Mouse (Mus musculus) cerebellum, postnatal 36 days (tissue): ENCODE measurements around the gene Pou2f1.
A peak's percentile ranks its signal among the peaks of the same experiment; 100 is the strongest.

Source experiments
- DNase-seq, 2 experiments: peaks; one replicate each; pipeline ENCODE4 v3.0.0; 2021 to 2022; ENCODE audit warnings: mixed read lengths in 2 of 2

Gene Pou2f1

DNA sequence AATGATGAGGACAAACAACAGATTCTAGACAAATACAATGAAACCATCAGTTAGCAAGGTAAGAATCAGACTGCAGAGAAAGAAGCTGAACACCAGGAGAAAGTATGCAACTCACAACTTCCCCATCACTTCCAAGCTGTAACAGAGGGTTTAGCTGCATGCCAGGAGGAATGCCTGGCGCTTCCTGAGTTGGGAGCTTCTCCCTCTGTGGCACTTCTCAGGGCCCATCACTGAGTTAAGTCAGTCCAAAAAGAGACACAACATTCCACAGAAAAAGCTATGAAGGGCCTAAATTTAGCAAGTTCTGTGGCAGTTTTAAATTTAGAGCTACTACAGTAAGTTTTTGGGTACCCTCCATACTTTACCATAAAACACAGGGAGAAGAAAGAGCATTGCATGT is 59.2 kb downstream of the Pou2f1 start:
- DNase-seq: no peak

DNA sequence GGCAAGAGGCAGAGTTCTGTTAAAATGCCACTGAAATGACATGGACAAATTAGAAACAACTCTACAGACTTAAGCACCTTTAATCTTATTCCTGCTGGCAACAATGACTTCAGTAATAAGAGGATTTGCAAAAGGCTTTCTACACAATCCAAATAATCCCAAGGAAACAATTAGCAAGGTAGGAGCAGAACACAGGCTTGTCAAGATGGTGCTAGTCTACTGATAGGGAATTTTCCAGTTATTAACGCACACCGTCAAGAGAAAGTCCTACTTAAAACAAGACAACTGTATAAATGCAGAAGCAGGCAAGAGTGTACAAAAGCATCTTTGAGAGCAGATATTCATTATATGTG is 67.0 kb downstream of the Pou2f1 start:
- DNase-seq: no peak

DNA sequence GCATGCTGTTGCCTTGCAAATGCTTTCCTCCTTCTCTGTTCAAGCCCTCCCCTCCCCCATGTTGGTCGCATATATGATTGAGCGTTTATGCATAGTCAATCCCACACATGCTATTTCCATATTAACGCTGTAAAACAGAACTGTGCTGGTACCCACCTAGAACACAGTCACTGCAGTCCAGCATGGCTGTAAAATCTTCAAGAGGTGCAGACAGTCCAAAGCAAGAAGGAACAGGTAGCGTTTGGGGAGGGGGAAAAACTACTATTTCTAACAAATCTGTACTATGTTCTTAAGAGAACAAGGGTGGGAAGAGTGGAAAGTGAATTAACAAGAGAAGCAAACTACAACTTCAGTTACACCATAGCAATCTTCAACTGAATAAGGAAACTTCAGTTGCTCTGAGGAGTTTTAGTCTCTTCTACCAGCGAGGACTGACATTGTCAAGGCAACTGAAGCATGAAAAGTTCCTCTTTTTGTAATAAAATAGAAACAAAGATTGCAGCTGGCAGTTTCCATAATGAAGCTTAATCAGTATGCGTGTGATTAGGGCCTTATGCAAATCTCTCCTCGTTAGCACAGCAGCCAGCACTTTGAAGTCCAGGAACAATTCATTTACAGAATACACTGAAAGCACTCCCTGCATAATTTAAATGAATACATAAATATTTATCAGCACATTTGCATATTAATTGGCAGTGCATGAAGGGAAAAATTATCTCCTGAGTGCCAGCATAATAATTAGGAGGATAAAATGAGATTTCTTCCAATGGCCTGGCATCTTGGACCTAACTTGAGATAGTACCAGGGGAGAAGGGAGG is 67.6 kb downstream of the Pou2f1 start:
- no peak for DNase-seq

DNA sequence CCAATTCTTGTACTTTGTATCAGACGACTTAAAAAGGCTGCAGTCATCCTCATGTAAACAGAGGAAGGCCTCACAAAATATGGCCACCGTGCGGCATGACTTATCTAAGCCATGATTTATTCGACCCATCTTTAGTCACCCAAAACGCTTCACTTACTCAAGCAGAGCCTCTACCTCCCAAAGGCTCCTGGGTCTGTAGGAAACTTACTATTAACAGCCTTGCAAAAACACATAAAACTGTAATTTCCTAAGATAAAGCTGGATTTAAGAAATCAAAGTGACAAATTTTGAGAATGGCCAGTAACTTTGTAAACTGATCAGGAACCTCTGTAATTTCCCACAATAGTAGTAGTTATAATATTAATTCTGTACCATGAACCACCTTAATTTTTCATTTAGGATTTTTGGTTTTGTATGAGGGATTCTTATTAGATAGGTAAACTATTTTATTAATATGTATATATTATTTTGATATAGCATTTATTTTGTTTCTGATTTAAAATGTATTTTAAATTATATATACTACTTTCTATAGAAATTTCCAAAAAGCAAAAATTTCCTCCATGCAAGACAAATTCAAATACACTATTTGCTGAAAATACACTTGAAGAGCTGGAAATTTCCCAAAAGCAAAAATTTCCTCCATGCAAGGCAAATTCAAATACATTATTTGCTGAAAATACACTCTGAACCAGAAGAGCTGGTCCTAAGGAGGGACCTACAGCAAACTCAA is 68.4 kb downstream of the Pou2f1 start:
- no peak for DNase-seq

DNA sequence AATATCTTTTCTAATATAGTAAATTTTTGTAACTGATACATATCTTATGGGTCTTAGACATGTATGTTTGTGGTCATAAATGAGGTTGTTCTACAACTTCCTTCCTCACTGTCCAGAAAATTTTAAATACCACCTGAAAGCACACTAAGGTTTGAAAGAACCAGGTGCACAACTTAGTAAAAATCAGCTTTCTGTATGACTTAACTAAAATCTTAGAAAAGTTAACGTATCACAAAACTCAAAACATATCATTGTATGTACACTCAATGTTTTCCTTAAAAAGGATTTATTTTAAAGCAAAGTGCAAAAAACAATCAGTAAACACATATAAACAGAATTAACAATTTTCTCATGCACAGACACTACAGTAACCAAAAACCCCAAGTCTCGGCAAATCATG is 69.6 kb downstream of the Pou2f1 start:
- DNase-seq: no peak

DNA sequence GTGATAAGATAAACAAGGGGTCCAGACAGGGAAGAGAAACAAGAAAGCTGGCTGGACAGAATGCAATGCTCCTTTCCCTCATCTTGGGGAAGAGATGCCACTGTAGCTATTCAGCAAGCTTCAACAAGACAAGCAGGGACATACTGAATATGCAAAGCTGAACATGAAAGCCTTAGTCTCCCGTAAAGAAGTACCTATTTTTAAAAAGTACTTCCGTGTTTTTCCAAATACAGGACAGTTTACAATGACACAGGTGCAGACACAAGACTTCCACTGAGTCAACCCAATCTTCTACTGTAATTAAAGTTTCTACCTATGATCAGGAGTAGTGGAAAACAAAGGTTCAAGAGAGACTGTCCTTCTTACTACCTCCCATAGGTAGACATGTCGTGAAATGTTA is 72.0 kb downstream of the Pou2f1 start:
- no peak for DNase-seq

DNA sequence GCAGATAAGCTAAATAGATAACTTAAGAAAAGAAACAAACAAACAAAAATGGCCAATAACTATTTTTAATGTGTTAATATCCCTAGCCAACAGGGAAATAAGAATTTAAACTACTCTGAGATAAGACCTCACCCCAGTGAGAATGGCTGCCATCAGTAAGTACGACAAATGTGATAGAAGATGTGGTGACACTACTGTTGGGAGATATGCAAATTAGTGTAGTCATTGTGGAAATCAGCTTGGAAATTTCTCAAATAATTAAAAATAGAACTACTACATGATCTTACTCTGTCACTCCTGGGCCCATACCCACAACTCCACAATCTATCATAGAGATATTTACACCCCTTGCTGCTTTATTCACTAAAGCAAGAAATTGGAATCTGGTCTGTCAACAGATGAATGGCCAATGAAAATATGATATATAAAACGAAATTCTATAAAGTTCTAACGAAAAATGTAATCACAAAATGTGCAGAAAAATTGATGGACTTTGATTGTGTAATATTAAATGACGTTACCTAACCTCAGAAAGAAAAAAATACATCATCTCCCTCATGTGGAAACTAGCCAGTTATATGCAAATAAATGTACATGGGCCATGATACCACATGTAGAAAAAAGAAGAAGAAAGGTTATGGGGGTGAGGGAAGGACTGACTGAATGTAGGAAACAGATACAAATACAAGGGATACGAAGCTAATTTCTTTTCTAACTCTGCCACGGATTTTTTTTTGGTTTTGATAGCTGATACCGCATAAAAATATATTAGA is 74.8 kb downstream of the Pou2f1 start:
- no peak for DNase-seq

DNA sequence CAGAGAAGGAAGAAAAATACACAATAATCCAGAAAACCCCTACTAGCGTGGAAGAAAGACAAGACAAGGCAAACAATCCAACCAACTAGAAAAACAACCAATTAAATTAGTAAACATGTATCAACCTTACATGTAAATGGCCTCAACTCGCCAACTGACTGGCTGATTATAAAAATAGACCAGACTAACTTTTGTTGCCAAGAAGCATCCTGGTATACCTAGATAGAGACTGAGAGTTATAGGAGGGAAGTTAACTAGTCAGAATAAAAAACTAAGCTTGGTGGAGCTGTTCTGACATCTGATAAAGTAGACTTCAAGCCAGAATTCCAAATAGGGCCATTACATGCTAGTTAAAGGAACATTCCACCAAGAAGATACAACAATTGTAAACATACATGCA is 77.3 kb downstream of the Pou2f1 start:
- DNase-seq: no peak

DNA sequence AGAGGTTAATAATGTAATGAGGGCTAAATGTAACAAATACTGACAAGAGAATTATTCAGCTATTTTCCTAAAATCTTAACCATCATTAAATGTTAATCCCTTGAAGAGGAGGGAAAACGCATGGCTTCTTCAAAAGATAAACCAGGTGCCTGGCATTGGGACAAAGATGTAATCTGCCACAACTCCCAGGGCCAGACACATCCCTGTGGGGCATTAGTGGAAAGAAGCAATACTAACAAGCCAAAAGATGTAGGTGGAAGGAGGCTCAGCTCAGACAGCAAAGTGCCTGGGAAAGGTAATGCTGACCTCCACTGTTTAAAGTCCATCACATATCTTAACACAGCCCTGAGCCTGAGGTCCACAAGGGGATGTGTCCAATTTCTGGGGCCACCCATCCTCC is 80.0 kb downstream of the Pou2f1 start:
- DNase-seq: peak; percentile 14 to 26

DNA sequence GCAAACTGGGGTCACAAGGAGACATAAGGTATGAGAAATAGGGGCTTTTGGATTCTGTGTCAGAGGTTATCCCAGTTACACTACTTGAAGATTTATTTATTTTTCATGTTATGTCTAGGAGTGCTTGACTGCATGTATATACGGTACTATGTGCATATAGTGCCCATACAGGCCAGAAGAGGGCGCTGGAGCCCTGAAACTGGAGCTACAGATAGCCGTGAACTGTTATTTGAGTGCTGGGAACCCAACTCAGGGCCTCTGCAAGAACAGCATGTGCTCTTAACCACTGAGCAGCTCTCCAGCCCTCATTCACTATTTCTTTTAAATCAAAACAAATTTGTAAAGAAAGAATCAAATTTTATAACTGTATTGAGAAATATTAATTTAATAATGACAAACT is 81.5 kb downstream of the Pou2f1 start:
- DNase-seq: no peak

DNA sequence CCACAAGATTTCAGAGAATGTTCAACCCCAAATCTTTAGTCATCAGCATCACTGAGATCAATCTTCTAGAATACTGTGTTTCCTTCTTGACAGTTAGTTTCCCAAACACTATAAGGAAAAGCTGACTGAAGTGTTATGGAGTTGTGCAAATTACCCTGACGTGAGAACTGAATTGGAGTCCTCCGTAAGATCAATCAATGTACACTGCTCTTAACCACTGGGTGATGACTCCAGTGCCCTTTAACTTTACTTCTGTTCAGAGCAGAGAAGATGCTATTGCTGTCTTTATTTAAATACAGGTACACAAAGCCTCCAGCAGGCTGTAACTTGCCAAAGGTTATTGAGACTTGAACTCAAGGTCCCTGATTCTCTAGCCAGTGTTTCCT is 88.1 kb downstream of the Pou2f1 start:
- no peak for DNase-seq

DNA sequence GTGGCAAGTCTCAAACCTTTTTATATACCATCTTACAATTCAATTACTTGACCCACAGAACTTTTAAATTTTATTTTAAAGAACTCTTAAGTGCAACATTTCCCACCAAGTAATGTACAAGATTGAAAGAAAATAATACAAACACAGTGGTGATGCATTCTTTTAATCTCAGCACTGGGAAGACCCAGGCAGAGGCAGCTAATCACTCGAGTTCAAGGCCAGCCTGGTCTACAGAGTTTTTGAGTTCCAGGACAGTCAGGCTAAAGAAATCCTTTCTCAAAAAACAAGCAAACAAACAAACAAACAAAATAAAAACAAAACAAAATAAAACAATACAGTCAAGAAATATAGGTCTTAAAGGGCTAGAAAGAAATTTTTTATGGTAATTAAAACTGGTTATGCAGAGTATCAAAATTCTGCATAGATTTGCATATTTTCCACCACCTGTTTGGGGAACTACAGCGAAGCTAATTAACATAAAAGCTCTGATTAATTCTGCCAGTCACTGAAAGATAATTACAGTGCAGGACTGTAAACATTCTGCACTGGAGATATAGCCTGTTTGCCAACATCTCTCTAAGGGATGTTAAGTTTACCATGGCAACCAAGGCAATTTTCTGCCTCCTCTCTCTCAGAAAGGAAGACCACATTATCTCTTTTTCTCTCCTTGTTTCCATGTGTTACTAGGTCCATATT is 88.6 kb downstream of the Pou2f1 start:
- no peak for DNase-seq

DNA sequence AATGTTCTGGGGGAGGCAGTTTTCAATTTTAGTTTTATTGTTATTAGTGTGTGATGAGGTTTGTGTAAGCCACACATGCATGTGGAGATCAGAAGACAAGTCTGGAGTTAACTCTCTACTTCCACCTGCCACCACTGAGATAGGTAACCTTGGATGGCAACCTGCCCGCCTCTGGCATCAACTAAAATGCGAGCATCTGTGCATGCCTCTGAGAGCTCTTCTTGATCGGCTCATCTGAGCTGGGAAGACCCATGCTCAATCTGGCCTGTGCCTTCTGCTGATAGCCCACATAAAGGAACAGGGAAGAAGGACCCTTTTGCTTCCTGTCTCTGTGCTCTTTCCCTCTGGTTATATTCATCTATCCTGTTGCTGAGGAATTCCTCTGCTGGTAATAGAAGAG is 93.0 kb downstream of the Pou2f1 start:
- DNase-seq: peak; percentile 77 to 80

DNA sequence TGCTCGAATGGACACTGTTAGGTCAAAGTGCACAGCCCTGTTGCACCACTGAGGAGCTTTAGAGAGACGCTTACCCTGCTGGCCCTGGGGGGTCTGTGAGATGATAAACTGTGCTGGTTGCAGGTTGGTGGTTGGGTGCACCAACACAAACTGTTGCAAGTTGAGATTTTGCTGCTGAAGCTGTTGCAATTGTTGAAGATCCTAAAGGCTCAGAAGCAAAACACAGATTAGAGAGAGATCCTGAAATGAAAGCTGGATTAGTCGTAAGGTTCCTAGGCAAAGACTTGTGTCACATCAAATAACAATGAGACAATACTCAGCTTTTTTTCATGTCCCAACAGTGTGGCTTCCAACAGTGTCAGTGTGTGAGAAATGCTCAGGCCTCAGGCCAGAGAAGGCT is 93.7 kb downstream of the Pou2f1 start:
- no peak for DNase-seq

DNA sequence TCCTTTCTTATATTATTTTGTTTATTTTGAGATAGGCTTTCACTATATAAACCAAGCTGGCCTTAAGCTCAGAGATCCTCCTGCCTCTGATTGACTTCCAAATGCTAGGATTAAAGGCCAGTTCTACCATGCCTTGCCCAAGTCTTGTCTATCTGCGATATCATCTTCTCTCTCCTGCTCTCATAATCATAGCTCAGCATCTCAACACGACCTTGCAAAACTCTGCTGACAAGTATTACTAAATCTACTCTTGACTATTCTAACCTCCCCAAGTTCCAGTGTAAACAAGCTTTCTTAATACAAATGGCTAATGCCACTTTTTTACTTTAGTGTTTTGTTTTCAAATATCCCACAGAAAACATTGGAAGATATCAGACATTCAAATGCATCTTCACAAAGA is 94.3 kb downstream of the Pou2f1 start:
- DNase-seq: no peak

DNA sequence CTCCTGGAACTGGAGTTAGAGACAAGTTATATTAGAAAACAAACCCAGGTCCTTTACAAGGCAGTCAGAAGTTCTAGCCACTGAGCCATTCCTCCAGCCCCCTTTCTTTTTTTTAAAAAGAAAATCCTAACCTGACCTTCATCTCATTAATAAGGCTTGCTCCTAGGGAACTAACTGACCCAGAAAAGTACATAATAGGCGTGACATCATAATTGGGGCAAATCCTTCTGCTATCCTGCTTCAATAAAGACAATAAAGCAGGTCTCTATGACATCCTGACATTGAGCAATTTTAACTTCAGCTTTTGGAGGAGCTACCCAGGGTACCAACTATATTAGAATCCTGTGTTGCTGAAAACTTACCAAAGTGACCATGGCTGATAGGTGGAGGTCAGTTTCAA is 98.9 kb downstream of the Pou2f1 start:
- DNase-seq: no peak

DNA sequence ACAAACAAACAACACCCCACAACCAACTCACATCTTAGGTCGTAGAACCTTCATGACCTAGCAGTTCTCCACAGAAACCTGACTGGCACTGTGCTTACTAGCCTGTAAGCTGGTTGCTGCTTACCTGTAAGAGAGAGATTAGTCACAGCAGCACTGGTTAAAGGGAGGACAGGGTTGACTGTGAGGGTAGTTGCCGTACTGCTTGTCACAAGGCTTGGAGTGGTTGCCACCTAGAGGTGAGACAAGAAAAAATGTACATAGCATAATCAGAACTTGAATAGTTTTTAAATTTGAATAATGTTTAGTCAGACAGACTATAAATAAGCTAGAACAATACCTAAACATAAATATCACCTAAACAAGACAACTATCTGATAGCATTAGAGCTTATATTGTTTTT is 110.8 kb downstream of the Pou2f1 start:
- DNase-seq: no peak

DNA sequence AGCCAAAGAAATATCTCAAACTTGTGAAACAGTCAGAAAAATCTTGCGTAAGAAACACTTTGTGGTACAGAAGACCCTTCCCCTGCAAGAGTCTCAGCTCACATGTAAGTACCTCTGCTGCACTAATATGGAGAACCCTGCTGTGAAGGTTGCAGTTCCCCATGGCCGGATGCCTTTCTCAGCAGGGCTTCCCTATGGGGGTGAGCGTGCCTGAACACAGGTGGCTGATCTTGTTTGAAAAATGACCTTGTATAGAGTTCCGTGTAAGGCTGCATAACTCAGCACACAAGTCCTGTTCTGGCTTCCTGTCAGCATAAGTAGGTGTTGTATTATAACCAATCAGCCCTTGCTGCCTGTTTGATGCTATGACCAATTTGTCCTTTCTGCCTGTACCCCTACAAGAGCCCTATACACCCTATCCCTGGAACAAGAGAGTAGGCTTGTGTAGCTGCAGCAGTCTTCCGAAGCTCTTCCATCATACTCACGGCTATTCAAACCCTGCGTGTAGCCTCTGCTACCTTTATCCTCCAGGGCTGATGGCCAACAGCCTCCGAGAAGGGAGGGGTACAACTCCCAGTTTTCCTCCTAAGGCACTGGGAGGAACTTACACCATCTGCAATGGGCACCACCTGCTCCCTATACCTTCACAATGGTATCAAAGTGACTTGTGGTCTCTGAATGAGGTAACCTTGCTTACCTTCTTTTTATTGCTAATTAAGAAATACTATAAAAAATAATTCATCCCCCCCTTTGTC is 120.2 kb downstream of the Pou2f1 start:
- DNase-seq: peak; percentile 29 to 39

DNA sequence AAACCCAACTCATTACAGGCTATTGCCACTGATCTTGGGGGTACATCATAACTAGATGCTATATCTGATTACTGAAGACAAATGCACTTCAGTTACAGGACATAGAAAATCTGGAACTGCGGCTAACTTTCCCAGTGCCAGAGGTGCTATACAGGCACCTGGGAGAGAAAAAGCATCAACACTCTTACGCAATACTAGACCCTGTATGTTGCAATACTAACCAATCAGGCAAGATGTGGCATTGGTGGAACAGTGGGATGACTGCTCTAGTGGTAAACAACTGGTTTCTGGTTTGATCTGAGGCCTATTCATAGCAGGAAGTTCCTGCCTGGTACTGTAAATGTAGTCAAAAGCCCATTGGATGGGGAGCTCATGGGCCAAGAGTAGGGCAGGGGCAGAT is 123.7 kb downstream of the Pou2f1 start:
- DNase-seq: no peak

DNA sequence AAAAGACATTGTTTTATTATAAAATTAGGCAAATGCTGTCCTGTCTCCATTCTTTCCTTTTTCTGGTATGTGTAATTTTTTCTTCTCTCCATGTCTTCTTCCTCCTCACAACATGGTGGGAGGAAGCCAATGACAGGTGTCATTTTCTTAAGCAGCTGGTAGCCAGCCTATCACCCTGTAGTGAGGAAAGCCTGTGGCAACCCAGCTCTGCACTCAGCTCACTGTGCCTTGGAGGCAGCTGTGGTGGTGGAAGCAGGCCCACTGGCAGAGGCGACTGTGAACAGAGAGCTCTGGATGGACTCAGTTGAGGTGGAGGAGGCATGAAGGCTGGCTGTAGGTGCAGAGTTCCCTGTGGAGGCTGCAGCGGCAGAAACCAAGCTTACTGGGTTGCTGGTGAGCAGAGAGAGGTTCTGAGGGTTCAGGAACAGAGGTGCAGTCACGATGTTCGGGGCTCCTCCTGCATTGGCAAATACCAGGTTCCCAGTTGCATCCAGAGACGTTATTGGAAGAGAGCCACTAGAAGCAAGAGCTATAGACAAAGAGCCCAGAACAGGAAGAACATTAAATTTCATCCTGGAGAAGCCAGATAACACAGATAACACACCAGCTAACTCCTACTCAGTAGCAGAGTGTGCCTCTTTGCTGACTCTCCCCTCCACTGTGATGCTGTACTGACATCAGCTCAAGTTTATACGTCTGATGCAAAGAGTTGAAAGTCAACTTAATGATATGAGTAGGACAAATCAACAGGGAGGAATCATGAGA is 126.8 kb downstream of the Pou2f1 start:
- no peak for DNase-seq

DNA sequence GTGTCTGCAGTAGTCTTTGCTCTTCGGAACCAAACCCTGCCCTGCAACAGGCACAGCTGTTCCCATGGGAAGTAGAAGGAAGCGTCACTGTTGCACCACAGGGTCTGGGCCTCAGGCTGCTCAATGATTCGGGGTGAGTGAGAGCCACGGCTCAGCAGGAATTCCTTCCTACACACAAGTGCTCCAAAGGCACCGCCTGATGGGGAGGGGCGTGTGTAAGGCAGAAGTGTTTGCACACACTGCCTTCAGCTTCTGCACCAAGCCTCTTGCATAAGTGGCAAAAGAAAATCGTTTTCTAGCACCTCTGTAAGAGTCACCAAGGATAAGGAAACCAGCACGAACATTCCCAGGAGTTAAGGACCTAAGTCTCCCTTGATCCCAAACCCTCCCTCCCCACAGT is 127.8 kb downstream of the Pou2f1 start:
- DNase-seq: no peak

DNA sequence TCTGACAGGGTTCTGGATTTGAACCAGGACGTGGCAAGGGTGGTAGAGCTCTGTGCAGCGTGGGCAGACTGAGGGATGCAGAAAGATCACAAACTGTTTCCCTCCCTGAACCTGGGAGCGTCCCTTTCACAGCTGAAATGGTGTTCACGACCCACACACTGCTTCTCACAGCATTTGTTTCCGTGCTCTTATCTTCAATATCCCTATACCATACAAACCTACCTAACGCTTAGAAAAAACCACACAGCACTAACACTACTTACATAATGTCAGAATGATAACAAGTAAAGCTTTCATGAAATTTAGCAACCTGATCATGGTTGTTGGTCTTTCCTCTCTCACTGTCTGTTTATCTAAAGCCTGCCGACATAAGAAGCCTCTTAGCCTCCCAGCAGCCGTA is 133.8 kb downstream of the Pou2f1 start:
- no peak for DNase-seq
